Mouse (Mus musculus) megakaryocyte progenitor cell, adult 5-6 weeks (primary cell): Measurements from ENCODE around the gene R3hdm4. TPM values are rescaled to one million over a fixed set of nuclear protein-coding genes. Genes with fewer than 3 reads are reported as not detected.

Source experiments
- ATAC-seq: replicated peaks from 2 replicates; pipeline ENCODE4 v1.8.0; 2016; ENCODE audit warnings: mild to moderate bottlenecking, moderate TSS enrichment, inconsistent platforms; ENCODE audit not compliant: poor library complexity
- total RNA-seq, 2 experiments: library from RNA; stranded (forward) in 1 of 2; stranded (reverse) in 1 of 2; fragments of 157-497, 149-512 nt in 1 of 2; fragments of 200-1000 nt in 1 of 2; gene quantifications; 2 replicates each; pipeline versions ENCODE4 v1.2.3 to v1.2.4; 2015 to 2017

Gene R3hdm4
- total RNA-seq, 2 experiments from 2014 or later = 35.1 to 72.3 TPM

- ATAC-seq = peak; percentile 28
Measured at GRCm38 (mm10) chr10:79874290-79874862, 46.6 kb downstream of the R3hdm4 start, which contains the start of the genes Prtn3 and Plppr3. Gene Prtn3 (plus strand): TSS chr10:79874476. Gene Plppr3 (minus strand): TSS chr10:79874634.

- ATAC-seq = no peak
Measured at GRCm38 (mm10) chr10:79873715-79874289, 47.2 kb downstream of the R3hdm4 start.

DNA sequence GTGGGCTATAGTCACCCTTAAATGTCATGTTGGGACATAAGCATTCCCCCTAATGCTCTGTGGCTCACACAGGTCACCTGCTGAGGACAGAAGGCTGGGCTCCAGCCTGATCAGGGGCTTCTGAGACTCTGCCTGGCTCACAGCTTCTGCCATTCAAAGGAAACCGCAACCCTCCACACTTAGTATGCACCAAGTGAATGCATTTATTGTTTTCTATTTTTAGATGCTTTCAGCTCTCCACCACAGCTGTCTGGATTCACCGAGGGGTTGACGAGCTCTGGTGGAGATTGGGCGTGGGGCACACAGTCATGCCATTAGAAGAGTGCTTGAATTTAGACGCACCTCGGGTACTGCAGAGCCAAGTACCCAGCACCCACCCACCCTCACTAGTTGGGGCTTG lies 47.7 kb downstream of the R3hdm4 start:
- no peak for ATAC-seq

- no peak for ATAC-seq
Measured at GRCm38 (mm10) chr10:79872862-79873261, 48.1 kb downstream of the R3hdm4 start.

GRCm38 (mm10) chr10:79871845-79872244 lies 49.2 kb downstream of the R3hdm4 start:
- no peak for ATAC-seq

DNA sequence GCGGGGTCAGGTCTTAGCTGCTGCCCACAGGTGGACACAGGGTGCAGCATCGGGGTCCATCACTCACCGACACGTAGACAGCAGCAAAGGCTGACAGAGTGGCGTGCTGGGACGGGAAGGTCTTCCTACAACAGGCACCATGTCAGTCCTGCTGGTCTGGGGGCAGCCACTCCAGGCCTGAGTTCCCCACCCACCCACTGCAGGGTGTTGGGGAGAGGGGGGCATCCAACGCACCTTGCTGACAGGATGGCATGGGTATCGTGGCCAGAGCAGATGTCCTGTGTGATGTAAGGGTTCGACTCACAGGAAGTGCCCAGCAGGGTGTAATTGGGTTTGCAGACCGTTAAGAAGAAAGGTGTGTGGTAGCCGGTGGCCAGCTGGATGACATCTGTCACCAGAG lies 54.4 kb downstream of the R3hdm4 start:
- ATAC-seq = no peak

- peak; percentile 76 for ATAC-seq
Measured at GRCm38 (mm10) chr10:79865801-79866295, 55.2 kb downstream of the R3hdm4 start.

DNA sequence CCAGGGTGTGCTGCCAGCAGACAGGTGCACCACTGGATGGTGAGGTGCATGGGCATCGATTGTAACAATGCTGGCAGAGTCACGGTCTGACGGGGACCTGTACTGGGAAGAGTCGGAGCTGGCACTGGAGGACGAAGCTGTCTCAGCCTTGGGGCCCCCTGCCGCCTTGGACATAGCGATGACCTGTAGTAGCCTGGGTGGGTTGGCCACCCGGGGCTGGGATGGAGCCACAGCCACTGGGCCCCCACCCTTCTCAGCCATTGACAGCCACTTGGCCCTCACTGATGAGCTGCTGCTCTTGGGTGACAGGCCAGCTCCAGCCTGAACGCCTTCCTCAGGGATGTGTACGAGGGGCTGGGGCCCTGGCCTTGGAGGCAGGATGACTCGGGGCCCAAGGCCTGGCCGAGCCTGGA lies 55.8 kb downstream of the R3hdm4 start:
- peak; percentile 3; the same call in 1 of the 2 replicates for ATAC-seq

DNA sequence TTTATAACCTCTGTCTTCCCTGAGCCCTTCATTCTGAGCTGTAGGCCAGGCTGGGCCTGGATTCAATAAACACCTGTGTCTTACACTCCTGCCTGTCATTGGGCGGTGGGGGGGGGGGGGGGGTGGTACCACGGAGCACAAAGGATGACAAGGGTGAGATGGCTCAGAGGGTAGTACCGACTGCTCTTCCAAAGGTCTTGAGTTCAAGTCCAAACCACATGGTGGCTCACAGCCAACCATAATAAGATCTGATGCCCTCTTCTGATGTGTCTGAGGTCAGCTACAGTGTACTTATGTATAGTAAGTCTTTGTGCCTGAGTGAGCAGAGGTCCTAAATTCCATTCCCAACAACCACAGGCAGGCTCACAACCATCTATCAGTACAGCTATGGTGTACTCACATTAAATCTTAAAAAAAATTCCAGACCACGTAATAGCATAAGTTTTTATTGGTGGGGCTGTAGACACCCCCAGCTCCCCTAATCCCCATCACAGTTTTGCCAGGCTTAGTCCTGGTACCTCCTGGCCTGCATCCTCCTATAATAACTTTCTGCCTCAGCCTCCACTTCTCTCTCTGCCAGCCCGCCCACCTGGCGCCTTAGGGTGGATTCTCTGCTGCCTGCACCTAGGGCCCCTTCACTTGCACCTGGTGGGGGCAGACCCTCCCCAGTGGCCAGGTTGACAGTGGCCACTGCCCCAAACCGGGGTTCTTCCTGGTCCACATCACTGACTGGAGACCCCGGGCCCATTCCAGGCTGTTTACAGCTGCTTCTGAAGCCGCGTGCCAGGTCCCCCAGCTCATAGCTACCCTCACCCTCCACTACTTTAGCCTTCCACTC lies 56.4 kb downstream of the R3hdm4 start:
- ATAC-seq = peak; percentile 11; the same call in 1 of the 2 replicates

- no peak for ATAC-seq
Measured at GRCm38 (mm10) chr10:79862925-79863324, 58.1 kb downstream of the R3hdm4 start.

GRCm38 (mm10) chr10:79862049-79862788 lies 58.8 kb downstream of the R3hdm4 start:
- ATAC-seq = no peak

GRCm38 (mm10) chr10:79861230-79862048 lies 59.6 kb downstream of the R3hdm4 start:
- no peak for ATAC-seq

DNA sequence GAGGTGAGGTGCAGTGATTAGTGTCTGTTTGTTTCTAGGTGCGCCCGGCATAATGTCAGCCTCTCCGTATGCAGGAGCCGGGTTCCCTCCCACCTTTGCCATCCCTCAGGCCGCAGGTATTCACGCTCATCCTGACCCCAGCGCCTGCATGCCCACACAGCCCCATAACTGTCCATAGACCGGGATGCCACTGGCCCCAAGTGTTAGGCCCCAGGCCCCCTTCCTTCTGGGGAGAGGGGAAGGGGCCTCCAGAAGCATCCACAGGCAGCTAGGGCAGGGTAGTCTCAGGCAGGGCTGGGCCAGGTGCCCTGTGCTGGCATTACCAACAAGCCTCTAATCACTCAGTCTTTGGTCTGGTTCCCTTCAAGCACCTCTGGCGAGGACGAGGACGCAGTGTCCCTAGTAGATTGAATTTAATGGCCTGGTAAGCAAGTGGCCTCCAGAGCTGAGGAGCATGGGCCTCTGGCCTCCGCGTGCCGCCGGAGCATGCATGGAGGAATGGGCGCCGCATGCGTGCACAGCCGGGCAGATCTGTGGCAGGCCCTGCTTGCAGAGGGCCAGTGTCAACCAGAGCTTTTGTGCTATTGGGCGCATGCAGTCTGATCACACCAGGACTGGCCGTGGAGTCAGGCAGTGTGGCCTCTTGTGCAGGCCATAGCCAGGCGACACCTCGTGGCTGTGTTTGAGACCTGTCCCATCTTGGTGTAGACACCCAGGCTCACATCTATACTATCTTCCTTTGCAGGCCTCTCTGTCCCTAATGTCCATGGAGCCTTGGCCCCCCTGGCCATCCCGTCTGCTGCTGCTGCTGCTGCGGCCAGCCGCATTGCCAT lies 60.7 kb downstream of the R3hdm4 start:
- ATAC-seq = no peak

Other genes with a start within 250 kb of the R3hdm4 start
Only the 30 nearest of the 34 such genes appear.
- gene Bsg, start 216.7 kb downstream of the R3hdm4 start, total RNA-seq (2015) = 441 and 471 TPM in 2 replicates
- 272 TPM in 2 replicates for gene Bsg, start 216.7 kb downstream of the R3hdm4 start, total RNA-seq (2017)
- not detected in 2 replicates for gene Hcn2, start 204.6 kb downstream of the R3hdm4 start, total RNA-seq (2015)
- not detected in 2 replicates for gene Hcn2, start 204.6 kb downstream of the R3hdm4 start, total RNA-seq (2017)
- gene Polrmt, start 174.6 kb downstream of the R3hdm4 start, total RNA-seq (2015) = 36.9 and 46.9 TPM in 2 replicates
- 10.8 and 14.6 TPM in 2 replicates for gene Polrmt, start 174.6 kb downstream of the R3hdm4 start, total RNA-seq (2017)
- not detected in 2 replicates for gene Fgf22, start 166.1 kb downstream of the R3hdm4 start, total RNA-seq (2015)
- not detected in 2 replicates for gene Fgf22, start 166.1 kb downstream of the R3hdm4 start, total RNA-seq (2017)
- gene Rnf126, start 154.3 kb downstream of the R3hdm4 start, total RNA-seq (2015) = 55.6 and 63.0 TPM in 2 replicates
- gene Rnf126, start 154.3 kb downstream of the R3hdm4 start, total RNA-seq (2017) = 18.4 and 20.2 TPM in 2 replicates
- gene Fstl3, start 143.9 kb downstream of the R3hdm4 start, total RNA-seq (2015) = 1.6 and 2.7 TPM in 2 replicates
- gene Fstl3, start 143.9 kb downstream of the R3hdm4 start, total RNA-seq (2017) = 1.3 and 3.6 TPM in 2 replicates
- gene Prss57, start 130.2 kb downstream of the R3hdm4 start, total RNA-seq (2015) = 160 and 189 TPM in 2 replicates
- gene Prss57, start 130.2 kb downstream of the R3hdm4 start, total RNA-seq (2017) = 95.1 and 100.0 TPM in 2 replicates
- gene Palm, start 127.6 kb downstream of the R3hdm4 start, total RNA-seq (2015) = 65.3 and 71.4 TPM in 2 replicates
- gene Palm, start 127.6 kb downstream of the R3hdm4 start, total RNA-seq (2017) = 43.4 and 53.4 TPM in 2 replicates
- gene Misp, start 100.2 kb downstream of the R3hdm4 start, total RNA-seq (2015) = not detected in 2 replicates
- gene Misp, start 100.2 kb downstream of the R3hdm4 start, total RNA-seq (2017) = 0.58 TPM in 1 of 2 replicates, not detected in the other
- 218 and 262 TPM in 2 replicates for gene Ptbp1, start 66.8 kb downstream of the R3hdm4 start, total RNA-seq (2015)
- 172 and 187 TPM in 2 replicates for gene Ptbp1, start 66.8 kb downstream of the R3hdm4 start, total RNA-seq (2017)
- gene Prtn3, start 46.7 kb downstream of the R3hdm4 start, total RNA-seq (2015) = 3,382 and 3,510 TPM in 2 replicates
- gene Prtn3, start 46.7 kb downstream of the R3hdm4 start, total RNA-seq (2017) = 738 and 1,001 TPM in 2 replicates
- 39.0 and 41.2 TPM in 2 replicates for gene Plppr3, start 46.6 kb downstream of the R3hdm4 start, total RNA-seq (2015)
- 93.9 and 96.9 TPM in 2 replicates for gene Plppr3, start 46.6 kb downstream of the R3hdm4 start, total RNA-seq (2017)
- gene Elane, start 35.0 kb downstream of the R3hdm4 start, total RNA-seq (2015) = 6,143 and 8,228 TPM in 2 replicates
- gene Elane, start 35.0 kb downstream of the R3hdm4 start, total RNA-seq (2017) = 2,359 and 2,989 TPM in 2 replicates
- gene Cfd, start 30.4 kb downstream of the R3hdm4 start, total RNA-seq (2015) = 0.49 and 0.56 TPM in 2 replicates
- gene Cfd, start 30.4 kb downstream of the R3hdm4 start, total RNA-seq (2017) = 1.2 TPM in 1 of 2 replicates, not detected in the other
- 13.9 and 14.4 TPM in 2 replicates for gene Med16, start 12.3 kb downstream of the R3hdm4 start, total RNA-seq (2015)
- gene Med16, start 12.3 kb downstream of the R3hdm4 start, total RNA-seq (2017) = 22.1 and 24.8 TPM in 2 replicates
- gene Gm26602, start 10.4 kb downstream of the R3hdm4 start, total RNA-seq (2015) = not detected in 2 replicates
- gene Gm26602, start 10.4 kb downstream of the R3hdm4 start, total RNA-seq (2017) = not detected in 2 replicates
- gene Kiss1r, start 4.2 kb downstream of the R3hdm4 start, total RNA-seq (2015) = 0.15 TPM in 2 replicates
- gene Kiss1r, start 4.2 kb downstream of the R3hdm4 start, total RNA-seq (2017) = 0.25 and 1.3 TPM in 2 replicates
- 19.9 and 21.6 TPM in 2 replicates for gene Arid3a, start 5.8 kb upstream of the R3hdm4 start, total RNA-seq (2015)
- 31.0 and 32.2 TPM in 2 replicates for gene Arid3a, start 5.8 kb upstream of the R3hdm4 start, total RNA-seq (2017)
- gene Wdr18, start 38.9 kb upstream of the R3hdm4 start, total RNA-seq (2015) = 36.8 and 57.4 TPM in 2 replicates
- 24.6 and 29.7 TPM in 2 replicates for gene Wdr18, start 38.9 kb upstream of the R3hdm4 start, total RNA-seq (2017)
- not detected in 2 replicates for gene Grin3b, start 49.5 kb upstream of the R3hdm4 start, total RNA-seq (2015)
- gene Grin3b, start 49.5 kb upstream of the R3hdm4 start, total RNA-seq (2017) = not detected in 2 replicates
- gene Tmem259, start 63.1 kb upstream of the R3hdm4 start, total RNA-seq (2015) = 38.9 and 44.2 TPM in 2 replicates
- gene Tmem259, start 63.1 kb upstream of the R3hdm4 start, total RNA-seq (2017) = 44.6 and 54.8 TPM in 2 replicates
- 50.5 and 52.8 TPM in 2 replicates for gene Cnn2, start 67.4 kb upstream of the R3hdm4 start, total RNA-seq (2015)
- 73.3 and 84.1 TPM in 2 replicates for gene Cnn2, start 67.4 kb upstream of the R3hdm4 start, total RNA-seq (2017)
- 15.4 and 15.8 TPM in 2 replicates for gene Abca7, start 75.3 kb upstream of the R3hdm4 start, total RNA-seq (2015)
- 17.0 and 17.5 TPM in 2 replicates for gene Abca7, start 75.3 kb upstream of the R3hdm4 start, total RNA-seq (2017)
- gene Arhgap45, start 95.4 kb upstream of the R3hdm4 start, total RNA-seq (2015) = 64.1 and 69.0 TPM in 2 replicates
- 112 and 121 TPM in 2 replicates for gene Arhgap45, start 95.4 kb upstream of the R3hdm4 start, total RNA-seq (2017)
- gene Polr2e, start 118.6 kb upstream of the R3hdm4 start, total RNA-seq (2015) = 93.3 and 99.5 TPM in 2 replicates
- gene Polr2e, start 118.6 kb upstream of the R3hdm4 start, total RNA-seq (2017) = 74.3 and 89.9 TPM in 2 replicates
- 253 and 271 TPM in 2 replicates for gene Gpx4, start 126.0 kb upstream of the R3hdm4 start, total RNA-seq (2015)
- 358 and 365 TPM in 2 replicates for gene Gpx4, start 126.0 kb upstream of the R3hdm4 start, total RNA-seq (2017)
- 16.9 and 19.5 TPM in 2 replicates for gene Sbno2, start 184.4 kb upstream of the R3hdm4 start, total RNA-seq (2015)
- gene Sbno2, start 184.4 kb upstream of the R3hdm4 start, total RNA-seq (2017) = 19.1 and 24.0 TPM in 2 replicates
- 71.7 and 81.1 TPM in 2 replicates for gene Stk11, start 194.6 kb upstream of the R3hdm4 start, total RNA-seq (2015)
- 159 and 172 TPM in 2 replicates for gene Stk11, start 194.6 kb upstream of the R3hdm4 start, total RNA-seq (2017)
- 187 and 199 TPM in 2 replicates for gene Atp5d, start 217.4 kb upstream of the R3hdm4 start, total RNA-seq (2015)
- 37.6 and 39.3 TPM in 2 replicates for gene Atp5d, start 217.4 kb upstream of the R3hdm4 start, total RNA-seq (2017)
- 3.8 and 4.8 TPM in 2 replicates for gene Cbarp, start 219.6 kb upstream of the R3hdm4 start, total RNA-seq (2015)
- gene Cbarp, start 219.6 kb upstream of the R3hdm4 start, total RNA-seq (2017) = 2.0 and 2.2 TPM in 2 replicates